Mouse (Mus musculus): ENCODE results near the gene Smyd2. TPM values are rescaled to one million over a fixed set of nuclear protein-coding genes. Genes with fewer than 3 reads are reported as not detected.

Gene Smyd2
- total and polyA plus RNA-seq, 3 experiments = 140 to 146 TPM; not detected in 1

DNA sequence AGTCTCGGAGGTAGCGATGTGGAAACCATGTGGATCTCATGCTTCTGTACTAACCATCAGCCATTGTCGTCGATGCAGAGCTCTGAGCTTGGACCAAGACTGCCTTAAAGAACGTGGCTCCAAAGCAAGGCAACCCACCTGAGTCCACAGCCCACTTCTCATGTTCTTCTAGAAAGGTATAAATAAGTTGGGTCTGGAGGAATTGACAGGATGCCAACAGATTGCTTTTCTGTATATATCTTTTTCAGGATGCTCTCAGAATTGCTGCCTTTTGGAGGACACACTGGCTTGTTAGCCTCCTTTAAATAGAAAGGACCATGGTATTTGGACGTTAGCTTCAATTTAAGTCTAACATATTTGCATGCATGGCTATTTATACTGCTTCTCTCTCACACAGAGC lies 29.7 kb upstream of the Smyd2 start:
- Histone ChIP-seq H3K9me3 (replicated peaks; ENCODE audit: insufficient read depth, low read length) (no peaks in the 10 kb centered on the region), H3K79me2 (ENCODE audit: control insufficient read depth, insufficient read depth, low read length, poor library complexity) (no peaks in the 10 kb centered on the region), H3K36me3 (ENCODE audit: control insufficient read depth in 1 of 2, insufficient read depth in 2 of 2, low read length in 2 of 2) (no peaks in the 10 kb centered on the region), H3K4me1 (ENCODE audit: control insufficient read depth in 1 of 2, insufficient read depth in 2 of 2, low read length in 2 of 2) (no peaks in the 10 kb centered on the region), H3K27ac (ENCODE audit: control insufficient read depth, low read depth, low read length) (no peak overlapping the region), H3K4me3 (ENCODE audit: control insufficient read depth in 1 of 2, insufficient read depth in 1 of 2, low read depth in 2 of 2, low read length in 2 of 2) (no peak overlapping the region), H3K9ac (ENCODE audit: control insufficient read depth, low read depth, low read length, poor library complexity, severe bottlenecking) (no peak overlapping the region), H3K27me3 (ENCODE audit: control insufficient read depth in 1 of 2, insufficient read depth in 2 of 2, low read length in 2 of 2) (0 out of 4 replicates have a peak, but pooled peaks cover 0 to 2% of the 10 kb centered on the region in 2 experiments)
- no peak for TF ChIP-seq MAFK (IDR thresholded peaks at IDR 0.05; ENCODE audit: borderline replicate concordance, low read depth, low read length)
- TF ChIP-seq NRF1 (IDR thresholded peaks at IDR 0.05; ENCODE audit: insufficient read depth, low read depth, low read length, poor library complexity, severe bottlenecking) = no peak
- no peak for TF ChIP-seq USF2 (IDR thresholded peaks at IDR 0.05; ENCODE audit: borderline replicate concordance in 1 of 2, insufficient read depth in 1 of 2, low read depth in 1 of 2, low read length in 2 of 2)
- TF ChIP-seq GATA1 (IDR thresholded peaks at IDR 0.05; ENCODE audit: low read depth, low read length) = no peak
- no peak for TF ChIP-seq JUND (IDR thresholded peaks at IDR 0.05; ENCODE audit: low read depth, low read length)
- no peak for TF ChIP-seq EP300 (IDR thresholded peaks at IDR 0.05; ENCODE audit: low read depth in 1 of 2, low read length in 2 of 2)
- TF ChIP-seq SMC3 (IDR thresholded peaks at IDR 0.05; ENCODE audit: low read depth, low read length) = no peak
- no peak for TF ChIP-seq MYB (IDR thresholded peaks at IDR 0.05; ENCODE audit: low read depth, low read length)
- no peak for TF ChIP-seq NELFE (IDR thresholded peaks at IDR 0.05; ENCODE audit: low read depth, low read length)
- no peak for TF ChIP-seq ETS1 (IDR thresholded peaks at IDR 0.05; ENCODE audit: low read depth, low read length)
- DNase-seq (ENCODE audit: low read depth, low spot score) = no peak

DNA sequence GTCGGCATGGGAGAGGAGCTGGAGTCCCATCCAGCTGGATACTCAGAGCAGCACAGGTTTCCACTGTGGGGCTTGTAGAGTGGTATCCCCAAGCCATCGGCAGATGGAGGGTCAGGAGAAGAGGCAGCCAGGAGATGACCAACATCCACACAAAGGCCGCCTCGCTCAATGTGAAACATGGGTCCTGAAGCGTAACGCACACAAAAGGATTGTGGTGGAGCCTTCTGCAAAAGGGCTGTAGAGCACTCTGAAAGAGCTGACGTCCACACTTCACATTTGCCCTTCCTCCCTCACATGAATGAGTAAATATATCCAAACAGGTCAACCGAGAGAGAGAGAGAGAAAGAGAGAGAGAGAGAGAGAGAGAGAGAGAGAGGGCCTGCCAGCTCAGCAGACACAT lies 25.2 kb upstream of the Smyd2 start:
- Histone ChIP-seq H3K4me1 (ENCODE audit: control insufficient read depth in 1 of 2, insufficient read depth in 2 of 2, low read length in 2 of 2) (no peaks in the 10 kb centered on the region), H3K79me2 (ENCODE audit: control insufficient read depth, insufficient read depth, low read length, poor library complexity) (no peaks in the 10 kb centered on the region), H3K36me3 (ENCODE audit: control insufficient read depth in 1 of 2, insufficient read depth in 2 of 2, low read length in 2 of 2) (no peaks in the 10 kb centered on the region), H3K27me3 (ENCODE audit: control insufficient read depth in 1 of 2, insufficient read depth in 2 of 2, low read length in 2 of 2) (peaks cover 0 to 2% of the 10 kb centered on the region in 2 experiments; a peak in 1 of 4 replicates), H3K4me3 (ENCODE audit: control insufficient read depth in 1 of 2, insufficient read depth in 1 of 2, low read depth in 2 of 2, low read length in 2 of 2) (no peak overlapping the region), H3K9ac (ENCODE audit: control insufficient read depth, low read depth, low read length, poor library complexity, severe bottlenecking) (no peak overlapping the region), H3K9me3 (replicated peaks; ENCODE audit: insufficient read depth, low read length) (no peaks in the 10 kb centered on the region), H3K27ac (ENCODE audit: control insufficient read depth, low read depth, low read length) (no peak overlapping the region)
- no peak for DNase-seq (ENCODE audit: low read depth, low spot score)
- TF ChIP-seq SMC3 (IDR thresholded peaks at IDR 0.05; ENCODE audit: low read depth, low read length) (no peak), ZKSCAN1 (IDR thresholded peaks at IDR 0.05; ENCODE audit: low read depth, low read length) (no peak), MAFK (IDR thresholded peaks at IDR 0.05; ENCODE audit: borderline replicate concordance, low read depth, low read length) (no peak), TAL1 (IDR thresholded peaks at IDR 0.05; ENCODE audit: low read length) (no peak), MYC (IDR thresholded peaks at IDR 0.05; ENCODE audit: low read depth, low read length) (no peak), UBTF (IDR thresholded peaks at IDR 0.05; ENCODE audit: borderline replicate concordance, insufficient read depth, low read depth, low read length) (no peak), MYB (IDR thresholded peaks at IDR 0.05; ENCODE audit: low read depth, low read length) (no peak), HCFC1 (IDR thresholded peaks at IDR 0.05; ENCODE audit: low read depth, low read length) (no peak), CHD1 (IDR thresholded peaks at IDR 0.05; ENCODE audit: low read depth, low read length) (no peak), KAT2A (conservative IDR thresholded peaks at IDR 0.05; ENCODE audit: low read depth, low read length) (no peak), NRF1 (IDR thresholded peaks at IDR 0.05; ENCODE audit: insufficient read depth, low read depth, low read length, poor library complexity, severe bottlenecking) (no peak)

All from MEL (cell line).